Mouse (Mus musculus) heart, embryonic 16.5 days (tissue): ENCODE measurements at regions not wholly inside any gene's neighbourhood (a gene's known extent, or its start where the extent isn't known, plus 50 kb on each side); places are given as distances from the start of the nearest gene placed in this dataset.

Experiments used
- ATAC-seq: fragments of 200-750 bp; cut with Nextera tagmentation; replicated peaks from 2 replicates; pipeline ENCODE4 v1.8.0; 2017; ENCODE audit warnings: moderate number of reproducible peaks; ENCODE audit not compliant: insufficient read depth, low FRiP score; ENCODE audit errors: extremely low read depth
- H3K27ac ChIP-seq: fragments of 300-500 bp; sonication (generic); 2 replicates; pipeline ENCODE4 v1.5.1; 2014; ENCODE audit warnings: mild to moderate bottlenecking, low read length, control low read depth, moderate library complexity
- H3K27me3 ChIP-seq: fragments of 300-500 bp; sonication (generic); 2 replicates; pipeline ENCODE4 v1.6.1; 2014; ENCODE audit warnings: low read length, mixed read lengths; ENCODE audit not compliant: control insufficient read depth, insufficient read depth
- H3K36me3 ChIP-seq: fragments of 300-500 bp; sonication (generic); 2 replicates; pipeline ENCODE4 v1.6.1; 2014; ENCODE audit not compliant: control insufficient read depth, insufficient read depth
- H3K4me1 ChIP-seq: fragments of 300-500 bp; sonication (generic); 2 replicates; pipeline ENCODE4 v1.6.1; 2014; ENCODE audit warnings: low read length, mixed read lengths; ENCODE audit not compliant: control insufficient read depth, insufficient read depth
- H3K4me2 ChIP-seq: fragments of 300-500 bp; sonication (generic); 2 replicates; pipeline ENCODE4 v1.6.1; 2014; ENCODE audit warnings: low read depth, mild to moderate bottlenecking, control low read depth, low read length
- H3K4me3 ChIP-seq: fragments of 300-500 bp; sonication (generic); 2 replicates; pipeline ENCODE4 v1.5.1; 2014; ENCODE audit warnings: mild to moderate bottlenecking, control low read depth, low read length
- H3K9ac ChIP-seq: fragments of 300-500 bp; sonication (generic); 2 replicates; pipeline ENCODE4 v1.6.1; 2014; ENCODE audit warnings: low read length, control low read depth
- H3K9me3 ChIP-seq: fragments of 300-500 bp; sonication (generic); replicated peaks from 2 replicates; pipeline ENCODE4 v1.6.1; 2016; ENCODE audit warnings: low read length; ENCODE audit not compliant: control insufficient read depth
- WGBS: fragments of 180-500 bp; shearing (Covaris S2); extraction: QIAGEN DNeasy Blood & Tissue Kit; methylation state at CpG from one replicate; pipeline ENCODE4 v1.1.7; 2014; 5-methylcytosine and 5-hydroxymethylcytosine counted together

DNA sequence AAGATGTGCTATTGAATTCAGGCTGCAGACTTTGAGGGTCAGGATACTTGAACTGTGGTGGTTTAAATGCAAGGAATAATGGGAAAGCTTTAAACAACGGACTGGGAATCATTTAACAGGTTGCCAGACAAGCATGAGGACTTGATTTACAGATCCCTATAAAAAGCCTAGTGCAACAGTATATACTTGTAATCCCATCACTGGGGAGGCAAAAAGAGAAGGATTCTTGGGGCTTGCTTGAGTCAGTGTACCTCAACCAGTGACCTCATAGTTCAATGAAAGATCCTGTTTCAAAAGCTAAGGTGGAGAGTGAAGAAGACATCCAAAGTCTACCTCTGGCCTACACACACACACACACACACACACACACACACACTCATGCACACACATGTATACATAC is 99.8 kb downstream of the Lrrn1 start:
- Histone ChIP-seq H3K9me3 (no peaks in the 10 kb centered on the region), H3K4me1 (no peaks in the 10 kb centered on the region), H3K4me3 (no peak overlapping the region), H3K9ac (no peak overlapping the region), H3K36me3 (no peaks in the 10 kb centered on the region), H3K27ac (no peak overlapping the region), H3K4me2 (no peak overlapping the region), H3K27me3 (no peaks in the 10 kb centered on the region)
- no peak for ATAC-seq
- WGBS = 67% methylated on average over 1 of the region's 1 CpGs

GRCm38 (mm10) chr6:107645751-107646150 is 116.2 kb downstream of the Lrrn1 start:
- Histone ChIP-seq H3K9me3 (no peaks in the 10 kb centered on the region), H3K4me3 (no peak overlapping the region), H3K9ac (no peak overlapping the region), H3K36me3 (no peaks in the 10 kb centered on the region), H3K4me1 (no peaks in the 10 kb centered on the region), H3K4me2 (no peak overlapping the region), H3K27me3 (no peaks in the 10 kb centered on the region), H3K27ac (no peak overlapping the region)
- WGBS = 80% methylated on average over 2 of the region's 2 CpGs
- no peak for ATAC-seq

GRCm38 (mm10) chr6:107653840-107654523 is 124.4 kb downstream of the Lrrn1 start:
- Histone ChIP-seq H3K27ac (no peak overlapping the region), H3K4me1 (no peaks in the 10 kb centered on the region), H3K4me3 (no peak overlapping the region), H3K9me3 (no peaks in the 10 kb centered on the region), H3K4me2 (no peak overlapping the region), H3K9ac (no peak overlapping the region), H3K27me3 (no peaks in the 10 kb centered on the region), H3K36me3 (no peaks in the 10 kb centered on the region)
- ATAC-seq = no peak

- Histone ChIP-seq H3K4me1 (no peaks in the 10 kb centered on the region), H3K9me3 (no peaks in the 10 kb centered on the region), H3K4me3 (no peak overlapping the region), H3K27ac (no peak overlapping the region), H3K36me3 (no peaks in the 10 kb centered on the region), H3K27me3 (no peaks in the 10 kb centered on the region), H3K9ac (no peak overlapping the region), H3K4me2 (no peak overlapping the region)
- ATAC-seq = no peak
- 82% methylated on average over 2 of the region's 2 CpGs for WGBS
Measured at GRCm38 (mm10) chr6:107657805-107658204, 128.2 kb downstream of the Lrrn1 start.

GRCm38 (mm10) chr6:107661009-107661764 is 131.6 kb downstream of the Lrrn1 start:
- no peaks in the 10 kb centered on the region for H3K9me3 ChIP-seq

GRCm38 (mm10) chr6:107699298-107699697 is 169.7 kb downstream of the Lrrn1 start:
- no peak overlapping the region for H3K9ac ChIP-seq
- no peaks in the 10 kb centered on the region for H3K36me3 ChIP-seq
- no peaks in the 10 kb centered on the region for H3K27me3 ChIP-seq
- 80% methylated on average over 4 of the region's 4 CpGs for WGBS
- H3K4me1 ChIP-seq = no peaks in the 10 kb centered on the region
- H3K27ac ChIP-seq = no peak overlapping the region
- no peak overlapping the region for H3K4me2 ChIP-seq
- no peak for ATAC-seq
- H3K9me3 ChIP-seq = no peaks in the 10 kb centered on the region
- H3K4me3 ChIP-seq = no peak overlapping the region

More at GRCm38 (mm10) chr6:107661009-107661764, 131.6 kb downstream of the Lrrn1 start:
- no peak for ATAC-seq
- Histone ChIP-seq H3K4me2 (no peak overlapping the region), H3K4me3 (no peak overlapping the region), H3K27ac (no peak overlapping the region), H3K4me1 (no peaks in the 10 kb centered on the region), H3K27me3 (no peaks in the 10 kb centered on the region), H3K36me3 (no peaks in the 10 kb centered on the region), H3K9ac (no peak overlapping the region)
- WGBS = 57% methylated on average over 5 of the region's 5 CpGs

DNA sequence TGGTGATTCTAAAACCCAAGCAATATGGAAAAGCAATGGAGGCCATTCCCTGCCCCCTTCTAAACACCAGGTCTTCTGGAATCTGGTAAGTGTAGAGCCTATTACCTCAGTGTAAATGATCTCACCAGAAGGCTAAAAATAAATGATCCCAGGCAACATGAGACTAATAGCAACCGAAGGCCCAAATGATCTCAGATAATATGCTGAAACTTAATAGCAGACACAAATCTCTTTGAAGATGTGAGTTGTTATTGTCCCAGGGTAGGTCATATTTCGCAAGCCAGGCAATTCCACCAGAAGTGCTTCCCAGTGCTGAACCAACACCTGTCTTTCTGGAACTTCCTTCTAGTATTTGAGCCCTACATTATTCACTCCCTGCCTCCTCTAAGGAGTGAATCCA is 178.6 kb downstream of the Lrrn1 start:
- 56% methylated on average over 2 of the region's 2 CpGs for WGBS
- no peaks in the 10 kb centered on the region for H3K36me3 ChIP-seq
- no peaks in the 10 kb centered on the region for H3K4me1 ChIP-seq
- H3K27ac ChIP-seq = no peak overlapping the region
- ATAC-seq = no peak
- H3K9me3 ChIP-seq = no peaks in the 10 kb centered on the region
- H3K9ac ChIP-seq = no peak overlapping the region
- no peak overlapping the region for H3K4me3 ChIP-seq
- no peak overlapping the region for H3K4me2 ChIP-seq
- H3K27me3 ChIP-seq = no peaks in the 10 kb centered on the region

DNA sequence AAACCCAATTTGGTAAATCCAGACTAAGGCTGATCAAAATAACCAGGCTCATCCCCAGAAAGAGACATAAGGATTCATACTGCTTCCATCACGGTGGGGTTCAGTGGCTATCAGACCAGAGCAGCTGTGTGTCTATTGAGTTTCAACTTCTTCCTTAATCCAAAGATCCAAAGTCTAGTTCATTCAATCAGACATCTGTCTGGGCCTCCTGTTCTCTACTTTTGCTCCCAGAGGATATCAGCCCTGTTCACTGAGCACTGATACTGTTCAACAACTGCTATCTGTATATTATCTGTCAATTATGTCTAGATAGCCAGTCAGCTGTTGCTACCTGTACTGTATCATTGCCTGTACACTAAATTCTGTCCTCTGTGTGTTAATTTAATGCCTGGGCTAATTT is 179.0 kb downstream of the Lrrn1 start:
- no peaks in the 10 kb centered on the region for H3K9me3 ChIP-seq
- H3K4me2 ChIP-seq = no peak overlapping the region
- H3K27ac ChIP-seq = no peak overlapping the region
- no peak overlapping the region for H3K4me3 ChIP-seq
- WGBS = 85% methylated on average over 1 of the region's 1 CpGs
- H3K4me1 ChIP-seq = no peaks in the 10 kb centered on the region
- H3K9ac ChIP-seq = no peak overlapping the region
- no peaks in the 10 kb centered on the region for H3K27me3 ChIP-seq
- no peak for ATAC-seq
- no peaks in the 10 kb centered on the region for H3K36me3 ChIP-seq

- no peak for ATAC-seq
- Histone ChIP-seq H3K27ac (no peak overlapping the region), H3K9me3 (no peaks in the 10 kb centered on the region), H3K9ac (no peak overlapping the region), H3K4me1 (no peaks in the 10 kb centered on the region), H3K4me2 (no peak overlapping the region), H3K4me3 (no peak overlapping the region), H3K27me3 (no peaks in the 10 kb centered on the region), H3K36me3 (no peaks in the 10 kb centered on the region)
- WGBS = 79% methylated on average over 5 of the region's 5 CpGs
Measured at GRCm38 (mm10) chr6:107710360-107710759, 180.8 kb downstream of the Lrrn1 start.
